Mouse (Mus musculus): ENCODE results near the gene Polr2h.

The Polr2h gene

DNA sequence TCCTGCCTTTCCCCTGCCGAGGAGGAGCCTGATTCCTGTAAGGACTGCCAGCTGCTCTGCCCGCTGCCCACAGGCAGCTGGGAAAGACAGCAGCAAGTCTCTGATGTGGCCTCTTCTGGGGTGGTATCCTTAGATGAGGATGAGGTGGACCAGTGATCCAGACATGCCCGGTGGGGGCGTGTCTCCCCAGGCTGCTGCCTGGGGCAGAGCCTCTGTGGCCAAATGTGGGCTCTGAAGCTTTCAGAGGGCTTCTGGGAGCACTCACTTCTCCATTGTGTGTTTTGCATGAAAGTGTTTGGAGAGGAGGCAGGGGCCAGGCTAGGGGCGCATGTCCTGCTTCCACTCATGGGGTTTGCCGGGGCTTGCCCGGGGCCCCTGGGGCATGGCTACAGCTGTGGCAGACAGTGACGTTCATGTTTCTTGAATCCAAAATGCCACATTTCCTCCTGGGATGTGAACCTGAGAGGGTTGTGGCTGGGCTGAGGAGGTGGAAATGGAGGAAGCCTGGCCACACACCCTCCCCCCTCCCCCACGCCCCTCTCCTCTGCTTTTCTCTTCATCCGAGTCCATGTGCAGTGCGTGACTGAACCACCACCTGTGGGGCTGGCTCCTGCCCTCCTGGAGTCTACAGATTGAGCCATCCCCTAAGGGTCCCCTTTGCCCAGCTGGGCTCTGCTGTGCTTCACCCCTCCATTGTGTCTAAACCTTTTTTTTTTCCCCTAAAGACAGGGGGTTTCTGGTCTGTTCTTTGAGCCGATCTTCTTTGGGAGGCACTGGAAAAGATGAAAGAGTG, 15.5 kb upstream of the Polr2h start:
- DNase-seq = no peak

DNA sequence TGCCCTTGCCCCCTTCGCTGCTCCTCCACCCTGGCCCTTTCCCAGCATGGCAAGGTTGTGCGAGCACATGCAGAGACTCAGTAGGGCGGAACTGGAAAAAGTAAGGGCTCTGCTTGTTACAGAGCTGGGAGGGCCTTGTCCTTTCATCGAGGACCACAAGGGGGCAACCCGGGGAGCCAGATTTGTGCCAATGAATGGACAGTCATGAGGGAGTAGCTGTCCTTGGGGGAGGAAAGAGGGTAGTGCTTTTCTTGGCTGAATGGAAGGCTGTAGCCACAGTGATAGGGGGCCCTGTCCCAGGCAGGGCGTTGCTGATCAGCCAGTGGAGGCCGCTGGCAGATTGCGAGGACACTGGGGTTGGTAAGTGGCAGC, 15.0 kb upstream of the Polr2h start:
- peak; percentile 73 for DNase-seq

DNA sequence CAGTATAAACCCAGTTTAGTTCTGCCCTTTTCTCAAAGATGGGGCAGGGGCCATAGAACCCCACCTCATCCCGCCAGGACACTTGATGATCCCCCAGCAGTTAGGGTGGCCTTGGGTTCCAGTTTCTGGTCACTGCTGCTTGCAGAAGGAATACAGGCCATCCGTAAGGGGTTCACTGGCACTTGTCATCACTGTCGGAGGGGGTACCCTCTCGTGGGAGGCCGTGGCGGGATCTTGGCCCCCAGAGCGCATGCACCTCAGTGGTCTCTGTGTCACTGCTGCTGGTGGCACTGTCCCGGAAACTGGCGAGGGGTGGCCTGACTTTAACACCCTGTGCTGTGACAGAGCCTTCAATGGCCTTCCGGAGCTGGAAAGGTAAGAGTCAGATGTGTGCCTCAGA, 14.4 kb upstream of the Polr2h start:
- no peak for DNase-seq

DNA sequence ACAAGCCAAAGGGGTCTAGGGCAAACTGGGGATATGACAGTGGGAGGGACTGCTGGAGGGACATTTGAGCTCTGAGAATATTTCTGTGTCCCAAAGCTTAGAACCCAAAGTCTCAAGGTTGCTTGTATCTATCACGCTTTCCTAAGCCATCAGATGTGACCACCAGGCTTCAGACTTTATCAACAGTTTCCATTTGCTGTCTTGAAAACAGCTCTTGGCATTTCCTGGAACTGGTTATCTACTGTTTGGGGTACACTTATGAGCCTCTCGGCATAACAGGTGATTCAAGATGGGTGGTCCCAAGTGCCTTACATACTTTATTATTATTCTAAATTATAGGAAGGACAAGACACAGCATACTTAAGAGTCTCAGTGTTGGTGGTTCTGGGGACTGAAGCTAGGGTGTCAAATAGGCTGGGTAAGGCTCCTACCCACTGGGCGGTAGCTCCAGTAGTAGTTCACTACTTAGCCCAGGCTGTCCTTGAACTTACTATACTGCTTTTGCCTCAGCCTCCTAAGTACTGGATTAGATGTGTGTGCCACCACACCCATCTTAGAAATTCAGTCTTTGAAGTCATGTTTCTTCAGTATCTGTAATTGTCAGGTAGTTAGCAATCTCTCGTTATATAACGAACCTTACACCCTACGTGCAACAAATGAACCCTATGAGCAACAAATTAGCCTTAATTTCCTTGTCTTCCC, 13.6 kb upstream of the Polr2h start:
- DNase-seq = no peak

DNA sequence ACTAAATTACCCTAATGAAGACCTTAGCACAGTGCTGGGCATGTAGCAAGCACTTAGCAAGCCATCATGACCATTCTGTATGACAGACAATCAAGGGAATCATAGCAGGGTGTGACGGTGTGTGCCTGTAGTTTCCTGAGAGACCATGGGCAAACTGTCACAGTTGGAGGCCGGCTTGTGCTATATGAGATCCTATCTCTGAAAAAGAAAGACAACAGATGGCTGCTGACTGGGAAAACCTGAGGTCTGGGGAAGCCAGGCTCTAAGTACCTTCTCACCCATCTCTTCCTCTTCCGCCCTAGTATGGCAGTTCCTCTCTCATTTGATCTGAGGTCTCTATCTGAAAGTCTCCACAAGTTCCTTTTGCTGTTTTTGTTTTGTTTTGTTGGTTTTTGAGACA, 11.7 kb upstream of the Polr2h start:
- DNase-seq = no peak

DNA sequence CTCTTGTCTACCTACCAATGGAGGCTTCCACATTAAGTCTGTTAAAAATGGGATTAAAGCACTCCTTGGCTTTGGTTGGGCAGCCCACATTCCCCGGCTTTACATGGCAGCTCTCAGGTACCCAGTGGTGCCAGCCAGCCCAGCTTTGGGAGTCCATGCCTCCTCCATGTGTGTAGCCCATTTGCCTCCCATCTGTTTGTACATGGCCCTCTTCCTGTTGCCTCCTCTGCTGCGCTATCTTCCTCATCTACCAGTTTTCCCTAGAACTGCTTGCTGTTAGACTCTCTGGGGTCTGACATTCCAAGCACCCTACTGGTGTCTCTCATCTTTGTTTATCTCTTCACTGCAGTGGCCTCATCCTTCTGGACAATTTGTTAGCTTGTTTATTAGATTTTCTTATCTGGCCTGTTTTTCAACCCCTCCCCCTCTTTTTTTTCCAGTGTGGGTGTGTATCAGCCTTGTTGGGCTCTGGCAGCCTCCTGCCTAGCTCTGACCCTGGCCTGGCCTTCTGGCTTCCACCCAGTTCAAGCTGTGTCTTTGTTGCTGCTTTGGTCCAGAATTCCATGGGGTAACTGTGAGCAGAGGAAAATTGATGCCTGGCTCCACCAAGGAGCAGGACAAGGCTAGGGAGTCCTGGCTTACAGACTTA, 10.9 kb upstream of the Polr2h start:
- no peak for DNase-seq

DNA sequence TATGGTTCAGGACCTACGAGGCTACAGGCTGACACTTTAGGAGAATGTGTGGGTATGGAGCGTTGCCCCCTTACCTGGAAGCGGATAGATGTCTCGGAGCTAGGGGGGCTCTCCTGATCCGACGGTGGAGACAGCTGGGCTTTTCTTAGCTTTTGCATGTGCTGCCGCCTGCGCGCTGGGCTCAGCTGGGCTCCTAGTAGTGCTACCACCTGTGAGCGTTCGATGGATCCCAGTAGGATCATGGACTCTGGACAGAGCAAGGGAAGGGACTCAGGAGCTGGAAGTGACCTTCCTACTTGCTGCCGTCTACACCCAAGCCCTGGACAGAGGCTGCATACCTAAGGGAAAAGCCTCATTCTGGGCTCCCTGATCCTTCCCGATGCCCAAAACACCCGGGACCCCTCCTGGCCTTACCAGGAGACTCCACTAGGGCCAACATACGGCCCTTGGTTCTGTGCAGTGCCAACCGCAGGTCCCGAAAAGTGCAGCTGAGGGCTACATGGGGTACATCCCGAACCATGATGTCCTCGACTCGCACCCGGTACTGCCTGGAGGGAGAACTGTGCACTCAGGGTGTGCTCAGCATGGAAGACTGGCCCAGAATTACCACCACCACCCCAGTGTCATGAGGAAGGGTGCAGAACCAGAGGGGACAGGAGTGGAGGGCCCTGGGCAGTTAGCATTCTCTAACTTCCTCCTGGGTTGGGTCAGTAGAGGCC, 9.1 kb upstream of the Polr2h start:
- DNase-seq = no peak

DNA sequence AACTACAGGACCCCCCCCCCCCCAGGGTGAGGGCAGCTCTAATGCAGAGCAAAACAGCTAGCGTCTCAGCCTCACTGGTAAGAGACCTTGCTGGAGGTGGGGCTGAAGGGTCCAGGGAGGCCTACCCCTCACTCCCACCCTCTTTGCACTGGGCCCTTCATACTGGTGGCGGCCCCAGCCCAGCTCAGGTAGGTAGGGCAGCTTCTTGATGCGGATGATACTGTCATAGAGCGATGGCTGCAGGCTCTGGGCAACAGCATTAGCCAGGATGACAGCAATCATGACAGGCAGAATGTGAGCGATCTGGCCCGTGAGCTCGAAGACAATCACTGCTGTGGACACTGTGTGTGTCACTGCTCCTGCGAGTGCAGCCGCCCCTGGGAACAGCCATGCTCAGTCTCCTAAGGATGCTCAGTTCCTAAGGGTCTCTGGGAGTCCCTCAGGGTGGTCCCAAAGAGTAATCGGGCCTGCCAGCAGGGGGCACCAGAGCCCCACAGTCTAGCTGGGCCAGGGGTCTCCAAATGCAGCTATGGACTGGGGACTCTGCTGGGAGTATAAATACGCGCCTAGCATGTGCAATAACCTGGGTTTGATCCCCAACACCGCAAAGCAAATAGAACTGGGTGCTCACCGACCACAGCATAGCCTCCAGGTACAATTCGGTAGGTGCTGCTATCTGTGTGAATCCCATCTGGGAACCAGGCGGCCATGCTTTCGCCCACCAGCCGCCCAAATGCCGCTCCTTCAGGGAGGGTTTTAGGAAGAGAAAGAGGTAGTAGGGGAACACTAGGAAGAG, 8.3 kb upstream of the Polr2h start:
- no peak for DNase-seq

DNA sequence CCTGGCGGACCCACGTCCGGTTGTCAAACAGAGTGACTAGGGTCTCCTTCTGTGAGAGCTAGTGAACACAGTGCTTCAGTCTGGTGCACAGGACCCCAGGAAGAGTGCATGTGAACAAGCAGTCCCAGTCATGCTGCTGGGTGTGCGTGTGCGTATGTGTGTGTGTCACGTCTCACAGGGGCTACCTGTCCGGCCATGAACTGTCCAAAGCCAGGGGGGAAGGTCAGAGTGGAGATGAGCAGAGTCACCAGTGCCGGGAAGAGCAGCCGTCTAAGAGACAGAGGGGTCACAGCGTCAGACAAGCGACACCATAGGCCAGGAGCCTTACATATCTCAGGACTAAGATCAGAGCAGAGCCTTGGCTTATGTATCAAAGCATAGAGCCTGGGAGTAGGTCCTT, 7.1 kb upstream of the Polr2h start:
- DNase-seq = no peak

DNA sequence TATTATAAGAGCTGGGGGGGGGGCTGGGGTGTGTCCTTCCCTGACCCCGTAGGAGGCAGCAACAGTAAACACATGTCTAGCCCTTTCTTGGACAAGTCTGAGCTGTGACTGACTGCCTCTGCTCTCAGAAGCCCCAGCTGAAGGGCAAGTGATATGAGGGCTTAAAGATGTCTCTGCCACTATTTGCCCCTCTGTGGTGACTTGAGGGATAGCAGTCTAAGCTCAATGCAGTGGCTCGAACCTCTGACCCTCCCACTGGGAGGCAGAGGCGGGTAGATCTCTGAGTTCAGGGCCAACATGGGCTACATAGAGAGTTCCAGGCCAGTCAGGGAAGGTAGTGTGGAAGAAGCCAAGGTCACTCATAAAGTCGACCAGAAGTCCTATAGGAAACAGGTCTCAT, 6.7 kb upstream of the Polr2h start:
- no peak for DNase-seq

DNA sequence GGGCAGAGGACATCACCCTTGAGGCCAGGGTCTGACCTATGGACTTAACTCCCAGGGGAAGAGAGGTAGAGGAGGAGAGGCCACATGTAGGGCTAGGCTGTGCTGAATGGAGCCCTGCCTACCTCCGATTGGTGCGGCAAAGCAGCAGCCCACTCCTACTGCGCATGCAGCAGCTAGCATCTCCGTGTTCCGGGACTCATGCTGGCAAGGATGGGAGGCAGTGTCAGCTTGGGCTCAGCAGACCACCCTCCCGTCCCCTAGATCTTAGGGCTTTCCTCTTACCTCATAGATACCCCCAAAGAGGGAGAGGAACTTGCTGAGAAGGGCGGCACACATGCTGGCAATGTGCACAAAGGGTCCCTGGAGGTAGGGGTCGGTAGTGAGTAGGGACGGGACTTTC, 5.3 kb upstream of the Polr2h start:
- DNase-seq = no peak

DNA sequence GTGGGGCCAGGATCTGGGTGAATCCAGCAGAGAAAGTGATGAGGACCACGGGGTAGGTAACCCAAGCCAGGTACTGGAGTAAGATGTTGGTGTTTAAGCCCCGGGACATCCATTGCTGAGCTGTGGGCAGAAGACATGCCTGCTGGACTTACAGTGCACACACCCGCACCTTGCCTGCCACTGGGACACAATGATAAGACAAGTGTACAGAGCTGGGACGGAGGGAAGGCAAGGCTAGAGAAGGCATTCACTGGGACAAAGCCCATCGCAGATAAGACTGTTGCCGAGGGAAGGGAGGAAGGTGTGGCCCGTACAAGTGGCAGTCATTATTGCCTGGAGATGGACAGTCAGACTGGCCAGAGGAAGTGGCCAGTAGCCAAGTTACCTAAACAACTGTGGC, 4.6 kb upstream of the Polr2h start:
- DNase-seq = no peak

DNA sequence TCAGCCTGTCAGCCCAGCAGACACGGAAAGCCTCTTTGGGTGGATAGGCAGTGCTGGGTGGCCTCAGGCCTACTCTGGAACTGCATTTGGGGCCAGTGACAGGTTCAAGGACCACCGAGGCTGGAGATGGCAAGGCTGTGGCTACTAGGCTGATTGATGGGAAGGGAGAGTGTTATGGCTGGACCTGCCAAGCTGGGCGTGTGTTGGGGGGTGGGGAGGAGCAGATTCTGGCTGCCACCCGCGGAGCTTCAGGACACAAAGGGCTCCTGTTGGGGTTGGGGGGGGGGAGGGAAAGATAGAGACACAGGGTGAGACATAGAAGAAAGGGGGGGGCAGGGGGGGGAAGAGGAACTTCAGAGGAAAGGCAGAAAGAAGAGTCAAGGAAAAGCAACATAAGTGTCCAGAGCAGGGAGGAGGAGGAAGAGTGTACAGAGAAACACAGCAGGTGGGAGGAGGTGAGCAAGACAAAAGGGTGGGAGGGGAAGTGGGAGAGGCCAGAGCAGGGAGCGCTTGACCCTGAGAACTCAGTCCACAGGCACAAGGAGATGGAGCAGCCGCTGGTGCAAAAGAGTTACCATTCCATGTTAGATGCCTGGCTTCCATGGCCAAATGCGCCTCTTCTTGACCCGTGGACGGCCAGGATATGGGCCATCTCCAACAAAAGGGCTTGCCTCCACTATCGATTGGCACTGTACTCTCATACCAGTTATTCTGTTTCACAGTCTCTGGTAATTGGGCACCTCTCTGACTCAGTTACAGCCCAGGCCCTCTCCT, 3.0 kb upstream of the Polr2h start:
- no peak for DNase-seq

DNA sequence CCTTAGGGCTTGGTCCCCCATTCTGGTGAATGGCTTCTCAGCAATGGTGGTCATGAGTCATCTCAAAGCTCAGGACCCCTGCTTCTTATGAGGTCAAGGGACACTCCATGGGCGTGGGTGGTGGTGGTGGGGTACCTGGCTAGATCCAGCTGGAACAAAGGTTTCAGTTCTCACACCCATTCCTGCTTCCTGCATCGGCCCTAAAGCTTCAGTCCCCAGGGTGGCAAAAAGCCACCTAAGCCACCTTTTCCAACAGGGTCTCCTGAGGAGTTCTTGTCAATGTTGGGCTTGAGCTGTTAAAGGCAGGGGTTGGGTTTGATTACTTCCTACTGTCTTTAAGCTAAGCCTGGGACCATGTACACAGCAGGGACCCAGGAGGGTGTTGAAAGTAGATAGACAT, 2.3 kb upstream of the Polr2h start:
- no peak for DNase-seq

DNA sequence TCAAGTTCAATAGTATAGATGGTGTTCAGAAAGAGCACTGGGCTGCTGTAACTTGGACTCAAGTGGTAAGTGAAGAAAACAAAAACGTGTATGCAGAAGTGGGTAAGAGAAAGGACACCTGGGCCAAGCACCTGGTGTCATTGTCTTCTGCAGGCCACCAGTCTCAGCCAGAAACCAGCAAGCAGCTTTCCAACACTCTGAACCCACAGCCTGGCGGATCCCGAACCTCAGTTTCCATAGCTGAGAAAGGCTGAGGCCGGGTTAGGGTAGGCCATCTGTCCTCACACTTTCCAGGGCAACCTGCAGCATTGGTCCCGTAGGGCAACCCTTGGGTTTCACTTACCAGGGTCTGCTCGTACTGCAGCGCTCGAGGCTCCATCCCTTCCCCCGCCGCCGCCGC, 1.9 kb upstream of the Polr2h start:
- no peak for DNase-seq

DNA sequence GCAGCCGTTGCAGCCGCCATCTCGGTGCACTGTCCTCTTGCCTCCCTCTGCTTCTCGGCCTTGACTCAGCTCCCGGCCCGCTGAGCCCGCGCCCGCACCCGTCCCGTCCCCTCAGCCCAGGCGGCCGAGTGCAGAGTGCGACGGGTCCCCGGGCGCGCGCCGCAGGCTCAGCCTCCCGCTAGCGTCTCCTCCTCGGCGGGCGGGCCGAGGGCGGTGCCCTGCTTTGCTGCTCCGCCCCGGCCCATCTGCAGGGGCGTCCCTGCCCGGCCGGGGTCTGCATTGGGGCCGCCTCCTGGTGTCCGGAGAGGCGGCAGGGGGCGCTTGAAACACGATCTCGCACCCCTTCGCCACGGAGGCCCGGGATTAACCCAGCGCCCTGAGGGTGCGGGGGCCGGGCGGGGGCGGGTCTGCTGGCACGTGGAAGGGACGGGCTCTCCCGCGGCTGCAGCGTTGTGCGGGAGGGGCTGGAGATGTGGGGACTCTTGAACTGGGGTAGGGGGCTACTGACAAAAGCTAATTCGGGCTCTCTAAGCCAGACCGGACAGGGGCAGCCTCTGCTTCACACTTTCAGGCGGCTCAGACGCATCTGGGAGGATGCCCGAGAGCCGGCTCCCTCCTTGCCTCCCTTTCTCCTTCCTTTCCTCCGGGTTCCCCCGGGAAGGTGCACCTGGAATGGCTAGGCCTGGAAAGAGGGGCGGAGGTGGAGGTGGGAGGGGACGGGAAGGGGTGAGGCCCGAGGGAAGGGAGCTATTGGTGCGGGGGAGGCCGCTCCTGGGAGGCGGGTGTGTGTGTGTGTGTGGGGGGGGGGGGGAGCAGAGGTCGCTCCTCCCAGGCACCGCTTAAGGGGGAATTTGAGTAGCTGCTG, 1.3 kb upstream of the Polr2h start:
- DNase-seq = peak; percentile 78

DNA sequence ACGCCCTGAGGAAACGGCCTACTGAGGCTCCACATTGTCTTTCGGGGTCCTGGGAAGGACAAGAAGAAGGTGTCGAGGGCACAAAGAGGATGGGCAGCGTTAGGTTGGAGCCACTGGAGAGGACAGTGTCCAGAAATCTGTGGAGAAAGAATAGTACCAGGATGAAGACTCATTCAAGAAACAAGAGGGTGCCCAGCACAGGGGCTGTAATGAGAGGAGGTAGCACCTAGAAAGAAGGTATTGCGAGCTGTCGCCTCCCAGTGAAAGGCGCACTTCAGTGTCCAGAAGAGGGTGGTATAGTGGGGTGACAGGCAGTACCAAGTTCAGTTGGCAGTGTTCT, 654 bp upstream of the Polr2h start:
- DNase-seq = no peak

DNA sequence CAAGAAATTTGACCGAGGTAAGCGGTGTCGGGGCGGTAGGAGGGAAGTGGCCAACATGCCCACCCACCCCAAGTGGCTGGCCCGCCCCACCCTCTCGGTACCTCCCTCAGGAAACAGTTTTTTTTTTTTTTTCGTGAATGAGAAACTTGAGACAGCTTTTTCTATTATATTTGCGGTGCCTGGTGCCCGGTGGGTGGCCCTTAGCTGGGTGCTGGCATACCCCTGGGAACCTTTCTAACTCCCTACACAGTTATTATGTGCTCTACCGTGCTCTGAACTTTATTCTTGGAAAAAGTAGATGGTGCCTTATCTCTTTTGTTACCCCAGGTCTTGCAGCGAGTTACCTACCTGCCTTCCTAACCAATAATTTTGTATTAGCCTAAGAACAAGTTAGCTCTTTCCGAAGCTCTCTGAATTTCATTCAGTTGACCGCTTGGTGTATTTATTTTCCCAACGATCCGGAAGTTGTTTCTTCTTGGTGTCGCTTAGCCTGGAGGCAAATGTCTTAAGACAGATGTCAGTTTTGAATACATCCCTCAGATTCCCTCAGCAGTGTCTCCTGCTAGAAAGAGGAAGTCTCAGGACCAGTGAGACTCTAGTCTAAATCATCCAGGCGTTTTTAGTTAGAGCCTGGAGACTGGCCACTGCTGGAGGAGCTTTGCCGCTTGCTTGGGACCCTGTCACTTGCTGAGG, 659 bp downstream of the Polr2h start:
- no peak for DNase-seq

DNA sequence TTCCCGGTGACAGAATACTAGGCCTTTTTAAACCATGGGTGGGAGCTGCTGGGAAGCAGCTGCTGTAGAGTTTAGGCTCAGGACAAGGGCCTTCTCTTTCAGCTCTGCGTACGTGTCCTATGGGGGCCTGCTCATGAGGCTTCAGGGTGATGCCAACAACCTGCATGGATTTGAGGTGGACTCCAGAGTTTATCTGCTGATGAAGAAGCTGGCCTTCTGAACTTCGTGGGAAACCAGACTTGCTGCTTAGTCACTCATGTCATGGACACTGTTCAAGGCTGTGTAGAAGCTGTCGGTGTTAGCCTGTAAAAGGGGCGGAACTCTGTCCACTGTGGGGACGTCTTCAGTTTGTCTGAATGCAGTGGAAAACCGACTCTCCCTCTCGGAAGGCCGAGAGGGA, 4.3 kb downstream of the Polr2h start:
- DNase-seq = no peak

DNA sequence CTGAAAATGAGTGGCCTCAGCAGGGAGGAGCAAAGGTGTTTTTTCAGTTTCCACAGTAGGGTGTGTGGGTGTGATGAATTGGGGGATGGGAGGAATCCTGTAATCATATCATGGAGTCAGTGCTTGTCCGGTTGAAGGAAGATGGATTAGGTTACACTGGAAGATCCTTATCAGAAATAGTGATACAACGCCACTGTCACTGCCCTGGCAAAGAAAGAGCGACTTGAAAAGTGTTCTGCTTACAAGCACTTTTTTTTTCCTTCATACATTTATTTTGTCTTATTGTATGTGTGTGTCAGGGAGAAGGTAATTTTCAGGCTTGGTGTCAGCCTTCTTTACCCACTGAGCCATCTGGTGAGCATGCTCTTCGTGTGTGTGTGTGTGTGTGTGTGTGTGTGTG, 5.3 kb downstream of the Polr2h start:
- DNase-seq = no peak

All from right cerebral cortex, postnatal 14 days (tissue).